ENCODE assay signal across 7 mouse cellular contexts in the genomic region with DNA sequence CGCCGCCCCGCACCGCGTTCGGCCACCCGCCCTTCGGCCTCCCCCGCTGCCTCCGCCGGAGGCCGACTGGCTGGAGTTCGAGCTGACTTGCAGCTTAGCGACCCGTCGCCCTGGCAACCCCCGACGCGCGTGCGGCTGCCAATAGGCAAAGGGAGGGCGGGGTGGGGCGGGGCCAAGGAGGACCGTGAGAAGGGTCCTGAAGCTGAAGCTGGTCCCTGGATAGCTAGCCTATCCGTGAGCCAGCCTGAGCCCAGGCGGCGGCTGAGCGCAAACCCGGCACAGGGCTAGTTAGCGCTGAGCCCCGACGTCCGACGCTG. TPM values are rescaled to one million over a fixed set of nuclear protein-coding genes. Genes with fewer than 3 reads are reported as not detected.
DNase-seq lines count a peak whose midpoint lies in the region; ATAC-seq and TF ChIP-seq lines count a peak whose summit lies in the region.

No protein-coding gene starts in this region.

- H3K9ac ChIP-seq in ES-E14 (ENCODE audit: insufficient read depth, low read depth, low read length, poor library complexity, severe bottlenecking) = peak overlapping the region; percentile 34; the same call in 1 of the 2 replicates
- no peak overlapping the region for H3K9ac ChIP-seq in embryonic facial prominence, embryonic 15.5 days
- peak overlapping the region; percentile 67 for H3K9ac ChIP-seq in hindbrain, embryonic 16.5 days (ENCODE audit: low read depth, low read length)
- H3K9ac ChIP-seq in limb, embryonic 15.5 days = 0 out of 2 replicates have a peak overlapping the region, but pooled peaks have one; percentile 7
- H3K9ac ChIP-seq in midbrain, embryonic 16.5 days (ENCODE audit: low read depth, low read length) = peak overlapping the region; percentile 68

- peak; percentile 86 for ATAC-seq in embryonic facial prominence, embryonic 15.5 days (ENCODE audit: insufficient number of reproducible peaks, low FRiP score, low TSS enrichment, low read depth)
- peak; percentile 91 for ATAC-seq in hindbrain, embryonic 16.5 days
- ATAC-seq in limb, embryonic 15.5 days (ENCODE audit: insufficient number of reproducible peaks, low FRiP score, low TSS enrichment, low read depth) = peak; percentile 77
- ATAC-seq in midbrain, embryonic 16.5 days = peak; percentile 88

- H3K4me3 ChIP-seq in E14TG2a.4 (replicated peaks; ENCODE audit: low read length) (peak overlapping the region; percentile 83), ES-E14 (ENCODE audit: insufficient read depth in 1 of 2, low read depth in 1 of 2, low read length in 2 of 2, poor library complexity in 1 of 2, severe bottlenecking in 1 of 2) (peak overlapping the region; percentile 63 to 75)
- peak overlapping the region; percentile 47 for H3K4me3 ChIP-seq in embryonic facial prominence, embryonic 15.5 days (replicated peaks)
- peak overlapping the region; percentile 59 for H3K4me3 ChIP-seq in hindbrain, embryonic 16.5 days (ENCODE audit: low read length)
- H3K4me3 ChIP-seq in limb, embryonic 15.5 days = peak overlapping the region; percentile 54
- H3K4me3 ChIP-seq in midbrain, embryonic 16.5 days (ENCODE audit: low read depth, low read length) = peak overlapping the region; percentile 53

- in situ Hi-C loops in ES-E14 (cut with MboI; ENCODE audit: low sequenced_read_pairs in 2 of 2, unreplicated experiment in 2 of 2) = no loop called here

- peak overlapping the region; percentile 93 for H3K4me2 ChIP-seq in embryonic facial prominence, embryonic 15.5 days (replicated peaks)
- peak overlapping the region; percentile 91 for H3K4me2 ChIP-seq in hindbrain, embryonic 16.5 days (ENCODE audit: low read length)
- H3K4me2 ChIP-seq in limb, embryonic 15.5 days = peak overlapping the region; percentile 96
- H3K4me2 ChIP-seq in midbrain, embryonic 16.5 days (ENCODE audit: low read length) = peak overlapping the region; percentile 75

- H3K9me3 ChIP-seq in E14TG2a.4 (ENCODE audit: low read length) (no peaks in the 10 kb centered on the region), ES-E14 (ENCODE audit: control insufficient read depth, insufficient read depth, low read depth, low read length) (no peaks in the 10 kb centered on the region)
- no peaks in the 10 kb centered on the region for H3K9me3 ChIP-seq in embryonic facial prominence, embryonic 15.5 days (replicated peaks)
- no peaks in the 10 kb centered on the region for H3K9me3 ChIP-seq in hindbrain, embryonic 16.5 days (ENCODE audit: control insufficient read depth, low read length)
- H3K9me3 ChIP-seq in limb, embryonic 15.5 days = no peaks in the 10 kb centered on the region
- no peaks in the 10 kb centered on the region for H3K9me3 ChIP-seq in midbrain, embryonic 16.5 days (replicated peaks; ENCODE audit: control insufficient read depth, low read length, poor library complexity, severe bottlenecking)

- H3K36me3 ChIP-seq in E14TG2a.4 (ENCODE audit: insufficient read depth, low read length) = no peaks in the 10 kb centered on the region
- H3K36me3 ChIP-seq in ES-E14 (ENCODE audit: control insufficient read depth, insufficient read depth, low read length, poor library complexity, severe bottlenecking) = no peaks in the 10 kb centered on the region
- no peaks in the 10 kb centered on the region for H3K36me3 ChIP-seq in embryonic facial prominence, embryonic 15.5 days
- no peaks in the 10 kb centered on the region for H3K36me3 ChIP-seq in hindbrain, embryonic 16.5 days (ENCODE audit: control insufficient read depth, insufficient read depth, low read length)
- no peaks in the 10 kb centered on the region for H3K36me3 ChIP-seq in limb, embryonic 15.5 days
- H3K36me3 ChIP-seq in midbrain, embryonic 16.5 days (ENCODE audit: control insufficient read depth, insufficient read depth, low read length) = no peaks in the 10 kb centered on the region

- peaks cover 47% of the 10 kb centered on the region for H3K4me1 ChIP-seq in E14TG2a.4 (replicated peaks; ENCODE audit: low read depth, low read length)
- peaks cover 0 to 12% of the 10 kb centered on the region in 2 experiments; a peak in 1 of 4 replicates for H3K4me1 ChIP-seq in ES-E14 (ENCODE audit: control insufficient read depth in 2 of 2, insufficient read depth in 2 of 2, low read length in 2 of 2, poor library complexity in 1 of 2)
- peaks cover 22% of the 10 kb centered on the region for H3K4me1 ChIP-seq in embryonic facial prominence, embryonic 15.5 days
- H3K4me1 ChIP-seq in hindbrain, embryonic 16.5 days (ENCODE audit: control insufficient read depth, insufficient read depth, low read depth, low read length) = peaks cover 12% of the 10 kb centered on the region
- H3K4me1 ChIP-seq in limb, embryonic 15.5 days = peaks cover 24% of the 10 kb centered on the region
- H3K4me1 ChIP-seq in midbrain, embryonic 16.5 days (ENCODE audit: control insufficient read depth, insufficient read depth, low read length) = peaks cover 16% of the 10 kb centered on the region

- 7% methylated on average over 33 of the region's 34 CpGs for WGBS in embryonic facial prominence, embryonic 15.5 days
- WGBS in hindbrain, embryonic 16.5 days = 1% methylated on average over 34 of the region's 34 CpGs
- WGBS in limb, embryonic 15.5 days = under 1% methylated on average over 34 of the region's 34 CpGs
- 0% methylated on average over 25 of the region's 34 CpGs for WGBS in midbrain, embryonic 16.5 days

- H3K27me3 ChIP-seq in E14TG2a.4 (ENCODE audit: insufficient read depth, low read length) = peaks cover 92% of the 10 kb centered on the region
- H3K27me3 ChIP-seq in embryonic facial prominence, embryonic 15.5 days = peaks cover 76% of the 10 kb centered on the region
- H3K27me3 ChIP-seq in hindbrain, embryonic 16.5 days (replicated peaks; ENCODE audit: control insufficient read depth, insufficient read depth, low read length) = peaks cover 38% of the 10 kb centered on the region
- H3K27me3 ChIP-seq in limb, embryonic 15.5 days = peaks cover 94% of the 10 kb centered on the region
- peaks cover 37% of the 10 kb centered on the region for H3K27me3 ChIP-seq in midbrain, embryonic 16.5 days (ENCODE audit: control insufficient read depth, insufficient read depth, low read depth, low read length)

- peak; percentile 92 for DNase-seq in ES-E14 (ENCODE audit: low read depth, low spot score)
- DNase-seq in T-cell, adult 2 months (ENCODE audit: low spot score) = no peak

- no peak for TF ChIP-seq CTCF in E14TG2a.4 (conservative IDR thresholded peaks at IDR 0.05; ENCODE audit: low read length)

- H3K27ac ChIP-seq in ES-E14 (ENCODE audit: insufficient read depth, low read depth, low read length, poor library complexity, severe bottlenecking) = no peak overlapping the region
- no peak overlapping the region for H3K27ac ChIP-seq in embryonic facial prominence, embryonic 15.5 days (replicated peaks)
- H3K27ac ChIP-seq in hindbrain, embryonic 16.5 days (ENCODE audit: low read depth, low read length) = peak overlapping the region; percentile 75; the same call in 1 of the 2 replicates
- H3K27ac ChIP-seq in limb, embryonic 15.5 days = no peak overlapping the region
- no peak overlapping the region for H3K27ac ChIP-seq in midbrain, embryonic 16.5 days (ENCODE audit: low read length)

TF ChIP-seq in ES-E14, 5 proteins besides CTCF, POLR2A, EP300 and RAD21:
- no peak for TF ChIP-seq MAFK (IDR thresholded peaks at IDR 0.05; ENCODE audit: insufficient read depth, low read depth, low read length)
- no peak for TF ChIP-seq ZC3H11A (IDR thresholded peaks at IDR 0.05; ENCODE audit: borderline replicate concordance, low read depth, low read length)
- TF ChIP-seq CHD2 (IDR thresholded peaks at IDR 0.05; ENCODE audit: low read depth, low read length) = no peak
- no peak for TF ChIP-seq HCFC1 (IDR thresholded peaks at IDR 0.05; ENCODE audit: borderline replicate concordance, insufficient read depth, low read length)
- TF ChIP-seq ZNF384 (IDR thresholded peaks at IDR 0.05; ENCODE audit: low read depth, low read length) = no peak

RNA-seq across cellular contexts. Expression of gene Lrrc10b, which starts 0.2 kb away (rescaled TPM):
- total RNA-seq in ES-E14 (2012; rRNA removed) = 0.27 and 0.37 TPM in 2 replicates
- 1.9 and 2.4 TPM in 2 replicates for polyA plus RNA-seq in embryonic facial prominence, embryonic 15.5 days (2015; fragmentation: Nextera tagmentation; extraction: Ambion mirVana)
- polyA plus RNA-seq in hindbrain, embryonic 16.5 days (2015; fragmentation: Nextera tagmentation; extraction: Ambion mirVana) = 0.97 and 1.3 TPM in 2 replicates
- polyA plus RNA-seq in limb, embryonic 15.5 days (2015; fragmentation: Nextera tagmentation; extraction: Ambion mirVana) = 0.46 and 0.68 TPM in 2 replicates
- polyA plus RNA-seq in midbrain, embryonic 16.5 days (2015; fragmentation: Nextera tagmentation; extraction: Ambion mirVana) = 1.9 and 2.0 TPM in 2 replicates

RNA-seq across cellular contexts. Expression of gene Ppp1r32, which starts 25.3 kb away (rescaled TPM):
- 0.48 and 0.62 TPM in 2 replicates for total RNA-seq in ES-E14 (2012; rRNA removed)
- polyA plus RNA-seq in embryonic facial prominence, embryonic 15.5 days (2015; fragmentation: Nextera tagmentation; extraction: Ambion mirVana) = 3.6 and 6.8 TPM in 2 replicates
- 2.4 and 2.7 TPM in 2 replicates for polyA plus RNA-seq in hindbrain, embryonic 16.5 days (2015; fragmentation: Nextera tagmentation; extraction: Ambion mirVana)
- polyA plus RNA-seq in limb, embryonic 15.5 days (2015; fragmentation: Nextera tagmentation; extraction: Ambion mirVana) = 0.13 and 0.30 TPM in 2 replicates
- polyA plus RNA-seq in midbrain, embryonic 16.5 days (2015; fragmentation: Nextera tagmentation; extraction: Ambion mirVana) = 3.6 and 5.9 TPM in 2 replicates
